Mouse (Mus musculus): Measurements from ENCODE around the gene Fam83e. TPM values are rescaled to one million over a fixed set of nuclear protein-coding genes. Genes with fewer than 3 reads are reported as not detected.

Fam83e gene
- polyA plus RNA-seq, 1 experiment from 2014 or later = 1.1 TPM

- peak; percentile 80 for ATAC-seq (ENCODE audit: insufficient read depth)
- Histone ChIP-seq H3K4me2 (peak overlapping the region; percentile 46), H3K4me1 (ENCODE audit: insufficient read depth) (peaks cover 7% of the 10 kb centered on the region; the same call in 1 of the 2 replicates), H3K27me3 (ENCODE audit: insufficient read depth, low read length) (no peaks in the 10 kb centered on the region), H3K27ac (ENCODE audit: low read depth) (peak overlapping the region; percentile 56; the same call in 1 of the 2 replicates), H3K36me3 (ENCODE audit: insufficient read depth) (no peaks in the 10 kb centered on the region), H3K9me3 (ENCODE audit: low read depth, low read length) (no peaks in the 10 kb centered on the region), H3K4me3 (ENCODE audit: low read depth, low read length) (no peak overlapping the region), H3K9ac (0 out of 2 replicates have a peak overlapping the region, but pooled peaks have one; percentile 25)
- WGBS = 28% methylated on average over 14 of the region's 14 CpGs
- TF ChIP-seq CTCF (IDR thresholded peaks at IDR 0.05; ENCODE audit: low read depth) = peak; percentile 98
- DNase-seq = peak; percentile 97
Measured at GRCm38 (mm10) chr7:45682144-45683126, 38.6 kb upstream of the Fam83e start.

- no peak for TF ChIP-seq CTCF (IDR thresholded peaks at IDR 0.05; ENCODE audit: low read depth)
- no peak within 1 kb of the TSS; the same call in 1 of the 2 replicates for H3K9ac ChIP-seq
- H3K9me3 ChIP-seq (ENCODE audit: low read depth, low read length) = no peaks in the 10 kb centered on the region
- H3K4me1 ChIP-seq (ENCODE audit: insufficient read depth) = peaks cover 7% of the 10 kb centered on the region; the same call in 1 of the 2 replicates
- no peak for ATAC-seq (ENCODE audit: insufficient read depth)
- H3K27ac ChIP-seq (ENCODE audit: low read depth) = no peak within 1 kb of the TSS
- no peak for DNase-seq
- no peak within 1 kb of the TSS for H3K4me3 ChIP-seq (ENCODE audit: low read depth, low read length)
- no peaks in the 10 kb centered on the region for H3K36me3 ChIP-seq (ENCODE audit: insufficient read depth)
- no peak within 1 kb of the TSS for H3K4me2 ChIP-seq
- WGBS = 72% methylated on average over 7 of the region's 7 CpGs
- no peaks in the 10 kb centered on the region for H3K27me3 ChIP-seq (ENCODE audit: insufficient read depth, low read length)
Measured at GRCm38 (mm10) chr7:45683396-45684050, 37.5 kb upstream of the Fam83e start, which contains the start of gene Ntn5. Gene Ntn5, plus strand, starts transcription at chr7:45684022.

GRCm38 (mm10) chr7:45685811-45686210, 35.2 kb upstream of the Fam83e start:
- WGBS = 26% methylated on average over 10 of the region's 10 CpGs

GRCm38 (mm10) chr7:45686841-45687240, 34.2 kb upstream of the Fam83e start:
- H3K4me2 ChIP-seq = no peak overlapping the region
- WGBS = 52% methylated on average over 3 of the region's 3 CpGs
- H3K4me3 ChIP-seq (ENCODE audit: low read depth, low read length) = no peak overlapping the region
- H3K4me1 ChIP-seq (ENCODE audit: insufficient read depth) = peaks cover 7% of the 10 kb centered on the region; the same call in 1 of the 2 replicates
- H3K9me3 ChIP-seq (ENCODE audit: low read depth, low read length) = no peaks in the 10 kb centered on the region
- no peak for TF ChIP-seq CTCF (IDR thresholded peaks at IDR 0.05; ENCODE audit: low read depth)
- ATAC-seq (ENCODE audit: insufficient read depth) (no peak), DNase-seq (no peak)
- no peaks in the 10 kb centered on the region for H3K36me3 ChIP-seq (ENCODE audit: insufficient read depth)
- H3K27ac ChIP-seq (ENCODE audit: low read depth) = no peak overlapping the region
- no peak overlapping the region for H3K9ac ChIP-seq
- no peaks in the 10 kb centered on the region for H3K27me3 ChIP-seq (ENCODE audit: insufficient read depth, low read length)

More at GRCm38 (mm10) chr7:45685811-45686210, 35.2 kb upstream of the Fam83e start:
- Histone ChIP-seq H3K27ac (ENCODE audit: low read depth) (no peak overlapping the region), H3K27me3 (ENCODE audit: insufficient read depth, low read length) (no peaks in the 10 kb centered on the region), H3K9me3 (ENCODE audit: low read depth, low read length) (no peaks in the 10 kb centered on the region), H3K36me3 (ENCODE audit: insufficient read depth) (no peaks in the 10 kb centered on the region), H3K4me3 (ENCODE audit: low read depth, low read length) (no peak overlapping the region), H3K9ac (no peak overlapping the region), H3K4me1 (ENCODE audit: insufficient read depth) (peaks cover 7% of the 10 kb centered on the region; the same call in 1 of the 2 replicates), H3K4me2 (no peak overlapping the region)
- no peak for DNase-seq
- no peak for TF ChIP-seq CTCF (IDR thresholded peaks at IDR 0.05; ENCODE audit: low read depth)
- no peak for ATAC-seq (ENCODE audit: insufficient read depth)

GRCm38 (mm10) chr7:45689099-45689498, 31.9 kb upstream of the Fam83e start:
- Histone ChIP-seq H3K27ac (ENCODE audit: low read depth) (no peak overlapping the region), H3K27me3 (ENCODE audit: insufficient read depth, low read length) (no peaks in the 10 kb centered on the region), H3K4me1 (ENCODE audit: insufficient read depth) (no peaks in the 10 kb centered on the region), H3K36me3 (ENCODE audit: insufficient read depth) (no peaks in the 10 kb centered on the region), H3K4me2 (no peak overlapping the region), H3K9ac (no peak overlapping the region), H3K4me3 (ENCODE audit: low read depth, low read length) (no peak overlapping the region), H3K9me3 (ENCODE audit: low read depth, low read length) (no peaks in the 10 kb centered on the region)
- 56% methylated on average over 6 of the region's 6 CpGs for WGBS
- TF ChIP-seq CTCF (IDR thresholded peaks at IDR 0.05; ENCODE audit: low read depth) = no peak
- no peak for DNase-seq
- no peak for ATAC-seq (ENCODE audit: insufficient read depth)

- H3K27me3 ChIP-seq (ENCODE audit: insufficient read depth, low read length) = no peaks in the 10 kb centered on the region
- H3K27ac ChIP-seq (ENCODE audit: low read depth) = no peak overlapping the region
- no peaks in the 10 kb centered on the region for H3K9me3 ChIP-seq (ENCODE audit: low read depth, low read length)
- no peaks in the 10 kb centered on the region for H3K36me3 ChIP-seq (ENCODE audit: insufficient read depth)
- 53% methylated on average over 11 of the region's 11 CpGs for WGBS
- H3K9ac ChIP-seq = no peak overlapping the region
- no peak for TF ChIP-seq CTCF (IDR thresholded peaks at IDR 0.05; ENCODE audit: low read depth)
- DNase-seq (no peak), ATAC-seq (ENCODE audit: insufficient read depth) (no peak)
- no peak overlapping the region for H3K4me3 ChIP-seq (ENCODE audit: low read depth, low read length)
- no peaks in the 10 kb centered on the region for H3K4me1 ChIP-seq (ENCODE audit: insufficient read depth)
- H3K4me2 ChIP-seq = no peak overlapping the region
Measured at GRCm38 (mm10) chr7:45689800-45690199, 31.2 kb upstream of the Fam83e start.

- Histone ChIP-seq H3K4me1 (ENCODE audit: insufficient read depth) (no peaks in the 10 kb centered on the region), H3K9ac (no peak overlapping the region), H3K27me3 (ENCODE audit: insufficient read depth, low read length) (no peaks in the 10 kb centered on the region), H3K4me3 (ENCODE audit: low read depth, low read length) (no peak overlapping the region), H3K4me2 (no peak overlapping the region), H3K27ac (ENCODE audit: low read depth) (no peak overlapping the region), H3K36me3 (ENCODE audit: insufficient read depth) (no peaks in the 10 kb centered on the region), H3K9me3 (ENCODE audit: low read depth, low read length) (no peaks in the 10 kb centered on the region)
- no peak for DNase-seq
- no peak for ATAC-seq (ENCODE audit: insufficient read depth)
- 63% methylated on average over 2 of the region's 2 CpGs for WGBS
- no peak for TF ChIP-seq CTCF (IDR thresholded peaks at IDR 0.05; ENCODE audit: low read depth)
Measured at GRCm38 (mm10) chr7:45692364-45692763, 28.6 kb upstream of the Fam83e start.

All from lung, embryonic 14.5 days (tissue).